Comparison of ENCODE assay signal across 8 mouse cellular contexts in genomic region chrX:168639556-168640356, GRCm38 (mm10). TPM values are rescaled to one million over a fixed set of nuclear protein-coding genes. Genes with fewer than 3 reads are reported as not detected.
DNase-seq lines count a peak whose midpoint lies in the region; ATAC-seq and TF ChIP-seq lines count a peak whose summit lies in the region.

No protein-coding gene starts in this region.

- no peaks in the 10 kb centered on the region for H3K4me1 ChIP-seq in ES-Bruce4 (ENCODE audit: control insufficient read depth, insufficient read depth, low read length)
- no peaks in the 10 kb centered on the region for H3K4me1 ChIP-seq in forebrain, embryonic 14.5 days (ENCODE audit: control insufficient read depth, insufficient read depth, low read length)
- no peaks in the 10 kb centered on the region for H3K4me1 ChIP-seq in liver, postnatal 0 days (ENCODE audit: insufficient read depth)
- no peaks in the 10 kb centered on the region for H3K4me1 ChIP-seq in neural tube, embryonic 13.5 days (replicated peaks)

- H3K4me3 ChIP-seq in ES-Bruce4 (ENCODE audit: low read depth, low read length), result peak overlapping the region; percentile 40; the same call in 1 of the 2 replicates
- H3K4me3 ChIP-seq in forebrain, embryonic 14.5 days (ENCODE audit: low read depth, low read length), result peak overlapping the region; percentile 18
- peak overlapping the region; percentile 48 for H3K4me3 ChIP-seq in liver, postnatal 0 days (ENCODE audit: low read depth, low read length)
- H3K4me3 ChIP-seq in neural tube, embryonic 13.5 days, result peak overlapping the region; percentile 32

- peak overlapping the region; percentile 39 for H3K4me2 ChIP-seq in forebrain, embryonic 14.5 days (ENCODE audit: low read length)
- H3K4me2 ChIP-seq in liver, postnatal 0 days (ENCODE audit: low read depth, low read length), result peak overlapping the region; percentile 61
- H3K4me2 ChIP-seq in neural tube, embryonic 13.5 days, result peak overlapping the region; percentile 49

- peak; percentile 32 for TF ChIP-seq CTCF in ES-Bruce4 (IDR thresholded peaks at IDR 0.05; ENCODE audit: low read depth, low read length)
- TF ChIP-seq CTCF in liver, postnatal 0 days (IDR thresholded peaks at IDR 0.05; ENCODE audit: low read depth), result peak; percentile 70

- no peak overlapping the region for H3K27ac ChIP-seq in ES-Bruce4 (ENCODE audit: insufficient read depth, low read length)
- no peak overlapping the region for H3K27ac ChIP-seq in forebrain, embryonic 14.5 days (ENCODE audit: low read depth, low read length)
- no peak overlapping the region for H3K27ac ChIP-seq in liver, postnatal 0 days (ENCODE audit: low read depth)
- no peak overlapping the region for H3K27ac ChIP-seq in neural tube, embryonic 13.5 days (replicated peaks)

- no peak for TF ChIP-seq POLR2A in ES-Bruce4 (IDR thresholded peaks at IDR 0.05; ENCODE audit: insufficient read depth, low read length)

- no peaks in the 10 kb centered on the region for H3K9me3 ChIP-seq in ES-Bruce4 (replicated peaks; ENCODE audit: control insufficient read depth, insufficient read depth, low read length, poor library complexity, severe bottlenecking)
- H3K9me3 ChIP-seq in forebrain, embryonic 14.5 days (replicated peaks; ENCODE audit: control insufficient read depth, low read length), result no peaks in the 10 kb centered on the region
- H3K9me3 ChIP-seq in liver, postnatal 0 days (ENCODE audit: low read length), result no peaks in the 10 kb centered on the region
- no peaks in the 10 kb centered on the region for H3K9me3 ChIP-seq in neural tube, embryonic 13.5 days

- DNase-seq in forebrain, embryonic 14.5 days (ENCODE audit: low spot score), result peak; percentile 56
- DNase-seq in heart, postnatal 14 days, result peak; percentile 56 to 78
- peak; percentile 36 for DNase-seq in large intestine, adult 2 months (ENCODE audit: low read depth, low spot score)
- DNase-seq in liver, postnatal 0 days, result peak; percentile 63
- DNase-seq in telencephalon, adult 2 months (ENCODE audit: low read depth, low spot score), result peak; percentile 44

- no peak for TF ChIP-seq EP300 in ES-Bruce4 (IDR thresholded peaks at IDR 0.05; ENCODE audit: insufficient read depth, low read depth, low read length)
- no peak for TF ChIP-seq EP300 in liver, postnatal 0 days (IDR thresholded peaks at IDR 0.05; ENCODE audit: low read depth)

- peak; percentile 90 for ATAC-seq in cerebellum, adult (ENCODE audit: insufficient number of reproducible peaks, low FRiP score, low TSS enrichment)
- peak; percentile 80; the same call in 1 of the 2 replicates for ATAC-seq in forebrain, embryonic 14.5 days
- peak; percentile 53; the same call in 1 of the 2 replicates for ATAC-seq in liver, postnatal 0 days
- no peak for ATAC-seq in neural tube, embryonic 13.5 days (ENCODE audit: low read depth)

- no peaks in the 10 kb centered on the region for H3K36me3 ChIP-seq in ES-Bruce4 (ENCODE audit: control insufficient read depth, insufficient read depth, low read length, poor library complexity, severe bottlenecking)
- no peaks in the 10 kb centered on the region for H3K36me3 ChIP-seq in forebrain, embryonic 14.5 days (ENCODE audit: control insufficient read depth, insufficient read depth, low read length)
- no peaks in the 10 kb centered on the region for H3K36me3 ChIP-seq in liver, postnatal 0 days (replicated peaks; ENCODE audit: insufficient read depth, low read length)
- no peaks in the 10 kb centered on the region for H3K36me3 ChIP-seq in neural tube, embryonic 13.5 days

- WGBS in forebrain, embryonic 14.5 days, result 28% methylated on average over 11 of the region's 11 CpGs
- 15% methylated on average over 11 of the region's 11 CpGs for WGBS in large intestine, adult 2 months
- WGBS in liver, postnatal 0 days (ENCODE audit: insufficient replicate concordance), result 18% methylated on average over 11 of the region's 11 CpGs
- 21% methylated on average over 11 of the region's 11 CpGs for WGBS in neural tube, embryonic 13.5 days

- intact Hi-C loops in heart, postnatal 14 days (cut with DNase I), result no loop called here

- no peak overlapping the region for H3K9ac ChIP-seq in ES-Bruce4 (ENCODE audit: low read depth, poor library complexity, severe bottlenecking)
- H3K9ac ChIP-seq in forebrain, embryonic 14.5 days (ENCODE audit: low read length), result no peak overlapping the region
- H3K9ac ChIP-seq in liver, postnatal 0 days (replicated peaks), result peak overlapping the region; percentile 41
- 0 out of 2 replicates have a peak overlapping the region, but pooled peaks have one; percentile 50 for H3K9ac ChIP-seq in neural tube, embryonic 13.5 days

- H3K27me3 ChIP-seq in ES-Bruce4 (ENCODE audit: control insufficient read depth, insufficient read depth, low read length, poor library complexity, severe bottlenecking), result no peaks in the 10 kb centered on the region
- no peaks in the 10 kb centered on the region for H3K27me3 ChIP-seq in forebrain, embryonic 14.5 days (replicated peaks; ENCODE audit: control insufficient read depth, insufficient read depth, low read length)
- no peaks in the 10 kb centered on the region for H3K27me3 ChIP-seq in liver, postnatal 0 days (ENCODE audit: insufficient read depth, low read length)
- peaks cover 24% of the 10 kb centered on the region for H3K27me3 ChIP-seq in neural tube, embryonic 13.5 days

RNA-seq across cellular contexts. Expression of gene Msl3, which starts 33.9 kb away (rescaled TPM):
- 13.9 and 14.0 TPM in 2 replicates for polyA plus RNA-seq in ES-Bruce4 (2011; ENCODE audit: insufficient read depth, insufficient read length, low read depth, missing spikeins)
- 26.8 and 28.4 TPM in 2 replicates for polyA plus RNA-seq in forebrain, embryonic 14.5 days (2014; fragmentation: Nextera tagmentation; extraction: Ambion mirVana)
- 10 to 100 TPM; 43.0 to 49.2 TPM for total RNA-seq in heart, postnatal 14 days (2021)
- 12.8 and 16.1 TPM in 2 replicates for polyA plus RNA-seq in large intestine, adult 2 months (2012; rRNA removed)
- polyA plus RNA-seq in liver, postnatal 0 days (2015; fragmentation: Nextera tagmentation; extraction: Ambion mirVana), result 13.9 and 15.6 TPM in 2 replicates
- 19.9 and 23.0 TPM in 2 replicates for polyA plus RNA-seq in neural tube, embryonic 13.5 days (2015; fragmentation: Nextera tagmentation; extraction: Ambion mirVana)

Comparison
In these comparisons a context has a peak if more than half of its experiments do, and no peak if none do; other contexts are left out.
1. H3K9ac ChIP-seq: peak in liver, postnatal 0 days (single experiment) and neural tube, embryonic 13.5 days (single experiment); none in ES-Bruce4 (single experiment) and forebrain, embryonic 14.5 days (single experiment).
2. Peak in every context shown above with its lines, with median percentiles within 50 percentile points of each other: H3K4me3 ChIP-seq, DNase-seq and H3K4me2 ChIP-seq.